Mouse (Mus musculus) Patski (cell line): ENCODE measurements around the gene Galnt10. TPM values are rescaled to one million over a fixed set of nuclear protein-coding genes. Genes with fewer than 3 reads are reported as not detected.

Experiments used
- ATAC-seq: fragments of 100-300 bp; one replicate; pipeline ENCODE4 v1.8.0; 2021
- CTCF ChIA-PET: fragments of 350-600 bp; sonication (Branson Sonifier 250); formaldehyde crosslinking; loops from one replicate; lab custom pipeline; 2022; ENCODE audit warnings: inconsistent platforms; lab: Charles Lee
- POLR2A ChIA-PET: fragments of 350-600 bp; sonication (Branson Sonifier 250); formaldehyde crosslinking; loops from one replicate; lab custom pipeline; 2022; ENCODE audit warnings: antibody characterized with exemption, inconsistent platforms; lab: Charles Lee
- DNase-seq: peaks from one replicate; pipeline ENCODE4 v3.0.0-alpha.2; 2011; ENCODE audit warnings: low read depth, low spot score
- H3K27me3 ChIP-seq: fragments of 371-371 bp; one replicate; pipeline ENCODE4 v1.5.1; 2021
- CTCF ChIP-seq: fragments of 100-300 bp; IDR thresholded peaks from one replicate; pipeline ENCODE4 v1.5.1; 2021
- in situ Hi-C: fragments of 300-500 bp; cut with MboI; formaldehyde crosslinking; loops from 3 replicates; pipeline ENCODE4 v1.11.1; 2018; ENCODE audit warnings: low pct_unique_long_range_greater_than_20kb, mixed read lengths
- polyA plus RNA-seq: library from polyadenylated mRNA; unstranded; gene quantifications from one replicate; pipeline ENCODE4 v1.2.3, GENCODE M21; 2021

Gene Galnt10
- polyA plus RNA-seq, 1 experiment from 2014 or later: 74.9 TPM

DNA sequence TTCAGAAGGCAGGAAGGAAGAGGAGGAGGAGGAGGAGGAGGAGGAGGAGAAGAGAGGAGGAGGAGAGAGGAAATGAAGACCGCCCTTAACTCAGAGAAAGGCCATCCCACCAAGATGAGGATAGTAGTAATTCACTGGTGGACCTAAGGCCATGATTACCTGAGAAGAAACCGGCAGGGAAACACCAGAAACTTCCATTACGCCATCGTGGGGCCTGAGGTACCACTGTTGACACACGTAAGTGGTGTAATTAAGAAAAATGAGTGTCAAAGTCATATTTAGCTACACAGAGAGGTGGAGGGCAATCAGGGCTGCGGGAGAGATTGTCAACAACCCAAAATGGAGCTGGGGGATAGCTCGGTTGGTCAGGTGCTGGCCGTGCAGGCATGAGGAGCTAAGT lies 23.0 kb downstream of the Galnt10 start:
- ATAC-seq (no peak), DNase-seq (no peak)
- ChIA-PET POLR2A (no interaction called here), CTCF (no interaction called here)
- H3K27me3 ChIP-seq: no peaks in the 10 kb centered on the region
- in situ Hi-C loops: no loop called here
- no peak for TF ChIP-seq CTCF

DNA sequence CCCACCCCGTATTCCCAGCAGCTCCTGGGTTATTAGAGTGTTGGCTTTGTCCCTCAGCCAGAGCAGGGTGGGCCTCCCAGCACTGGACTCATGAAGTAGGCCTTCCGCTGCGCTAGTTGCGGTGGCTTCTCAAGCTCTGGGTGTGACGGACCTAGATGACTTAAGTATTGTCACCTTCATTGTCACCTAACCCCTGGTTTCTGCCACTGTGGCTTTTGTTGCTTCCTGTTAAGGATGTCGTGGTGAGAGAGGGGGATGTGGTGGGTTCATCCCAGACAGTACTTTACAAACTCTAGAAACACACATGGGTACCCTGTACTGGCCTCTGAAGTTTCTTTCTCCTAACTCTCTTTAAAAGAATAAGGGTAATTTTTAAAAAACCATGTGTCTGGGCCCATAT lies 24.3 kb downstream of the Galnt10 start:
- CTCF ChIA-PET: no interaction called here
- POLR2A ChIA-PET: no interaction called here
- in situ Hi-C loops: no loop called here

DNA sequence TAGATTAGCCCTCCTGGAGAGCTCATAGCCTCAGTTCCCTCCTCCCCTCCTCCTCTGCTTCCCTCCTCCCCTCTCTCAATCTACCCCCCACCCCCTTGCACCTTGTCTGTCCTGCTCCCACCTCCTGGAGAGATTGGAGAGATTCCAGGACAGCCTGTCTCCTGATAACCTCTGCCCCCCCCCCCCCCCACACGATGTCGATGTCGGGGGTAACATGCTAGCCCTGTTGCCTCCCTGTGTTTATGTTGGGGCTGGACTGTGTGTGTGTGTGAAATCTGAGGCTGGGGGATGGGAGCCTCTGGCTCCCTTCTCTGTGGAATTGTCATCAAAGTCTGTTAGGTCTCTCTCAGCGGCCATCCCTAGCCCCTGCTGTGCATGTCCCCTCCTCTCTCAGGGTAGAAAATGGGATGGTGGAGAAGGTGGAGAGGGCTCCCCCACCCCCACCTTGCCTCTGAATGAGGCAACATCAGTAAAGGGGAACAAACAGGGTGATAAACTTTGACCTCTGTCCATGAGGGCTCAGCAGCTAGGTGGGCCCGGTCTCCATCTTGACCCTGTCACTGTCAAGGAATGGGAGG lies 26.0 kb downstream of the Galnt10 start:
- in situ Hi-C loops: no loop called here
- H3K27me3 ChIP-seq: no peaks in the 10 kb centered on the region
- ATAC-seq (no peak), DNase-seq (no peak)
- ChIA-PET CTCF (interaction anchor here (1.4 kb wide), 1 partner anchor 17 kb away, joined by 3 read pairs; no protein-coding TSS in a partner anchor), POLR2A (interaction anchor here (1.0 kb wide), 1 partner anchor 14 kb away, joined by 4 read pairs; no protein-coding TSS in a partner anchor)
- TF ChIP-seq CTCF: no peak

More for the DNA sequence above, 24.3 kb downstream of the Galnt10 start:
- H3K27me3 ChIP-seq: no peaks in the 10 kb centered on the region
- ATAC-seq (no peak), DNase-seq (no peak)
- no peak for TF ChIP-seq CTCF

DNA sequence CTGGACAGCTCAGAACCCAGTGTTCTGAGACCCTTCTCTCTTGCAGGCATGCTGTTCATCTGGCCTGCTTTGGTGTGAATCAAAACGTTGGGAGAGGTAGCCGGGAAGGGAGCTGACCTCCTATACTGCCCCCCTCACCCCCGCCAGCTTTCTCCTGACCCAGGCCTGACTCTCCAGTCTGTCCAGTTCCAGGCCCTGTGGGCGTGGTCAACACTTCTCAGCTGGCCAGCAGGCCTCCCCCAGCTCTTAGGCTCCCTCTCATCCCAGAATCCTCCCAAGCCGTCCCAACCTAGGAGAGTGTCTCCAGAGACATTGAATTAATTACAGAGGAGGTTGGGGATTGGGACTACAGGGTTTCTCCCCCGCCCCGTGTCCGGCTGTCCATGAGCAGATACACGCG lies 26.6 kb downstream of the Galnt10 start:
- DNase-seq (no peak), ATAC-seq (no peak)
- TF ChIP-seq CTCF: no peak
- in situ Hi-C loops: no loop called here
- CTCF ChIA-PET: interaction anchor here (1.4 kb wide), 1 partner anchor 17 kb away, joined by 3 read pairs; no protein-coding TSS in a partner anchor
- no peaks in the 10 kb centered on the region for H3K27me3 ChIP-seq
- POLR2A ChIA-PET: interaction anchor here (1.0 to 1.2 kb wide), 2 partner anchors 8 to 14 kb away, joined by 4 read pairs; no protein-coding TSS in a partner anchor

DNA sequence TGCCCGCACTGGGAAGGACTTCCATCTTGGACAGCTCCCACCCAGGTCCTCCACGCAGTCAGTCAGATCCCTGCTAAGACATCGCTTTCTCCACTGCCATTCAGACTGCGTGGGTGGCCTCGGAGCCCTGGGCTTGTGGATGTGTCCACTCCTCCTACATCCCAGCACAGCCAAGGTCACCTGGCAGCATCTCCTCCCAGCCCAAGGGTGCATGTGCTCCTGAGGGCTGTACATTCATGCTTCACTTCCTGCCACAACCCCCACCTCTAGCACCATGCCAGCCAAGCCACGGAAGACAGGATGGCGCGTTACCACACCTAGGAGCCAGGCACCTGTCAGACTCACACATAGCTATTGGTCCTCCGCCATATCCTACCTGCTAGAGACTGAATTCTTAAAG lies 27.8 kb downstream of the Galnt10 start:
- no peak for TF ChIP-seq CTCF
- ATAC-seq (peak; percentile 55), DNase-seq (no peak)
- POLR2A ChIA-PET: no interaction called here
- CTCF ChIA-PET: interaction anchor here (1.4 kb wide), 1 partner anchor 17 kb away, joined by 3 read pairs; no protein-coding TSS in a partner anchor
- in situ Hi-C loops: no loop called here
- H3K27me3 ChIP-seq: no peaks in the 10 kb centered on the region

DNA sequence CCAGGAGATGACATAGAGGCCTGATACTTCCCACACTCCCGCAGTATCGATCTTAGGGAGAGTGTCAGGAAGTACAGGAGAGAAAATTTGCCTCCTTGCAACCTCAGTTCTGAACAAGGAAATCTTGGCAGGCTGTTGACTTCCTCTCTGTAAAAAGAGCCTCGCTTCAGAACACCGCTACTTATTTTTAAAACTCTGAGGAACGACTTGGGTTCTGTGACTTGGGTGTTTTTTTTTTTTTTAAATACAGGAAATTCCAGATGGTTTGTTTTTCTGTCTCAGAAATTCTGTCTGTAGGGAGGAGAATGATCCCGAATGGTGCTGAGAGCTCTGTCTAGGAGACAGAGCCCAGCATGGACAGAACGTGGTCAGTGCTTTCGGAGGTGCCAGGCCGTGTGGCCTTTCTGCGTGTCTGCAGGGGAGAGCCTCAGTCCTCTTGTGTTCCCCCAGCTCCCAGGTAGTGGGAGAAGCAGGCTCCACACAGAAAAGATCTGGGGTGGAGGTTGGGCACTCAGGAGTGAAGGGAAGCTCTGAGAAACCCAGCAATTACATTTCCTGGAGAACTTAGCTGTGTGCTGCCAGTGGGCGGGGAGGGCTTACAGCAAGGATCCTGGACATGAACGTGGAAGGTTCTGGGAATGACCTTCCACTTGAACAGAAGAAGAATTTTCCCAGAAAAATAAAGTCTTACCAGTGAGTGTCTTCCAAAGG lies 28.9 kb downstream of the Galnt10 start:
- ATAC-seq (no peak), DNase-seq (no peak)
- TF ChIP-seq CTCF: no peak
- CTCF ChIA-PET: interaction anchor here (1.8 to 2.7 kb wide), 2 partner anchors 14 to 30 kb away, joined by 5 to 7 read pairs; no protein-coding TSS in a partner anchor
- in situ Hi-C loops: no loop called here
- no peaks in the 10 kb centered on the region for H3K27me3 ChIP-seq
- POLR2A ChIA-PET: interaction anchor here (1.0 kb wide), 1 partner anchor 372 kb away, joined by 3 read pairs; no protein-coding TSS in a partner anchor

DNA sequence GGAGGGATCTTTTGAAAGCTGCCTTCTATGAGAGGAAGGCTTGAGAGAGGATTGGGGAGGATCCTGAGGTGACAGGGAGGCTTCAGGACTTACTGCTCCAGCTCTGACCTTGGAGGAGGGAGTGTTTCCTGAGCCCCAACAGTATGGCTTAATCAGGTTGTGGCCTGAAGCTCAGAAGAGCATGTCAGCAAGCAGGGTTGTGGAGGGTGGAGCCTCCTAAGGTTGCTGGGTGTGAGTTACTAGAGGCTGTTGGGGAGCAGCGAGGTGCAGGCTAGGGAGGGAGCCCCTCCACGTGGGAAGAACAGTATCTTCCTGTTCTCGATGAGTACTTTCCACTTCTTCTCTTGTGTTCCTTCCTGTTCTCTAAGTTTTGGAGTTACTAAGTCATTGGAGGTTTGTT lies 32.0 kb downstream of the Galnt10 start:
- DNase-seq (no peak), ATAC-seq (no peak)
- H3K27me3 ChIP-seq: no peaks in the 10 kb centered on the region
- TF ChIP-seq CTCF: no peak
- ChIA-PET CTCF (no interaction called here), POLR2A (no interaction called here)
- in situ Hi-C loops: no loop called here

DNA sequence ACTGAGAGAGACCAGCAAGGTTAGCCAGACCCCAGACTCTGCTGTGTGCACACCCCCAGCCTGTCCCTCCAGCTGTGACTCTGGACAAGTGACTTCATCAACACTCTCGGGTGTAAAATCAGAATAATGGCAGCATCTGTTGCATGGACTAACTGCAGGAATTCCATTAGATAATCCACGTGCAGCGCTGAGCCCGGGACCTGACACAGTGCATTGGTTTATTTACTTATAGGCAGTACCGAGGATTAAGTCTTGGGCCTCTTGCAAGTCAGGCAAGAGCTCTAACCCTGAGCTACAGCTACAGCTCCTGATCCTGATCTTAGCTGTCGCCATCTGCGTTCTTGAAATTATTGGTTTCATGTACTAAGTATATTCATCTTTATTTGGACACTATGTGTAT lies 37.3 kb downstream of the Galnt10 start:
- ChIA-PET POLR2A (no interaction called here), CTCF (no interaction called here)
- in situ Hi-C loops: no loop called here
- no peak for TF ChIP-seq CTCF
- no peaks in the 10 kb centered on the region for H3K27me3 ChIP-seq
- ATAC-seq (no peak), DNase-seq (no peak)

DNA sequence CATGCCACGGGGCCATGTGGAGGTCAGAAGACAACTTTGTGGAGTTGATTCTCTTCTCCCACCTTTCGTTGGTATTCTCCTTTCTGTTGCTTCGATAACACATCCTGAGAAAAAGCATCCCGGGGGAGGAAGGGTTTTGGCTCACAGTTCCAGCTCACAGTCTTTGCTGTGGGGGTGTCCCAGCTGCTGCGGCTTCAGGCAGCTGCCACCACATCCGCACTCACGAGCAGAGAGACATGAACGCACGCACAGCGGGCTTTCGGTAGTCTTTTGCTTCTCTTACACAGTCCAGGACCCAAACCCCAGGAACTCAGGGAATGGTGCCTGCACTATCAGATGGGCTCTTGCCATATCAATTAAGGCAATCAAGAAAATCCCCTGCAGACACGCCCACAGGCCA lies 37.9 kb downstream of the Galnt10 start:
- POLR2A ChIA-PET: no interaction called here

DNA sequence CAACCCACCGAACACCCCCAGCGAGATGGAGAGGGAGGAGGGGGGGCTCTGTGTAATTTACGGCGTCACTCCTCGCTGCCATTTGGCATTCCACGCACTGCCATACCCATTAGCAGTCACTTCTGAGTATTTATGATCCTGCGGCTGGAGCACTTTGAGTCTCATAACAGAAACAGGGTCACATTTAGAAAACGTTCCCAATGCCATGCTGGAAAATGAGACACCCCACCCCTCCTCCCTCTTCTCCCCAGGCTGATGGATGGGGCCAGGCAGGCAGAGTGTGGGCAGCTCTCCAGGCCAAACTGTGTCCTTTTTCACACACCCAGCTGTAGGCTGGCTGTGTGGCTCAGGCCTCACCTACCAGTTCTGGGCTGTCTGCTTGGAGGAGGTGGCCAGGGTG lies 38.7 kb downstream of the Galnt10 start:
- H3K27me3 ChIP-seq: no peaks in the 10 kb centered on the region
- in situ Hi-C loops: no loop called here
- TF ChIP-seq CTCF: no peak
- POLR2A ChIA-PET: no interaction called here
- ATAC-seq (no peak), DNase-seq (no peak)
- CTCF ChIA-PET: no interaction called here

More for the DNA sequence above, 37.9 kb downstream of the Galnt10 start:
- no peak for ATAC-seq
- no peaks in the 10 kb centered on the region for H3K27me3 ChIP-seq
- CTCF ChIA-PET: no interaction called here
- no peak for DNase-seq
- TF ChIP-seq CTCF: no peak
- in situ Hi-C loops: no loop called here

DNA sequence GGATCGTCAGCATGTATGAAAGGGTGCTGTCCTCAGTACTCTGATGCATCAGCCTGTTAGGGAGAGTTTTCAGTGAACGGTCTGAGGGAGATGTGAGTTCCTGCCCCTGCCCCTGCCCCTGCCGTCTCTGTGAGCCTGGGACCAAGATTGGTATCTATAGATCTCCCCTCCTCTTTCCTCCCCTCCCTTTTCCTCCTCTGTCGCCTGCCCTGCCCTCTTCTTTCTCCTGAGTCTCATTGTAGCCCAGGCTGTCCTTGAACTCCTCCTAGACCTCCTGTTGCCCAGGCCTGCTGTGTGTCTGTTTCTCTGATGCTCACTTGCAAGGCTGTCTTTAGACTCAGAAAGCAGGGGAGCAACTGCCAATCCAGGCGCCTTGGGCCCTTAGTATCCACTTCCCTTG lies 39.6 kb downstream of the Galnt10 start:
- H3K27me3 ChIP-seq: no peaks in the 10 kb centered on the region
- ChIA-PET CTCF (no interaction called here), POLR2A (interaction anchor here (2.0 kb wide), 1 partner anchor 13 kb away, joined by 4 read pairs; no protein-coding TSS in a partner anchor)
- in situ Hi-C loops: no loop called here
- no peak for ATAC-seq
- no peak for DNase-seq
- no peak for TF ChIP-seq CTCF
